Mouse (Mus musculus) layer of hippocampus, adult 8-10 months (tissue): ENCODE data around the gene Knl1. TPM values are rescaled to one million over a fixed set of nuclear protein-coding genes. Genes with fewer than 3 reads are reported as not detected.

Experiments
- total RNA-seq, 4 experiments: library from RNA; stranded (reverse); gene quantifications; 2 replicates each; pipeline ENCODE4 v1.2.4; 2022

Gene Knl1
- total RNA-seq, 4 experiments from 2014 or later: 0.14 to 0.48 (median 0.29) TPM; not detected in 1

Other genes with a start within 250 kb of the Knl1 start
- gene Knstrn, start 233.1 kb upstream of the Knl1 start, total RNA-seq: 1 to 10 TPM; 1.1 to 2.0 (median 1.5) TPM
- 100 to 1,000 TPM in 3 of 4 experiments, 10 to 100 TPM in 1; 98.7 to 127 (median 107) TPM for gene Ivd, start 185.2 kb upstream of the Knl1 start, total RNA-seq
- gene Bahd1, start 146.7 kb upstream of the Knl1 start, total RNA-seq: 10 to 100 TPM; 48.8 to 57.2 (median 54.9) TPM
- gene Chst14, start 120.6 kb upstream of the Knl1 start, total RNA-seq: 1 to 10 TPM; 3.5 to 4.3 (median 3.8) TPM
- 10 to 100 TPM; 45.3 to 60.6 (median 53.9) TPM for gene Ccdc32, start 17.7 kb upstream of the Knl1 start, total RNA-seq
- 1 to 10 TPM; 7.4 to 9.4 (median 9.0) TPM for gene Rpusd2, start 12.3 kb upstream of the Knl1 start, total RNA-seq
- gene Rad51, start 65.7 kb downstream of the Knl1 start, total RNA-seq: 1 to 10 TPM in 1 of 4 experiments, under 1 TPM in 3; 0.71 to 2.1 (median 0.84) TPM
- 10 to 100 TPM; 49.4 to 59.7 (median 52.5) TPM for gene Rmdn3, start 109.9 kb downstream of the Knl1 start, total RNA-seq
- under 1 TPM in 1 of 4 experiments, not detected in 3; 0.57 TPM for gene Gchfr, start 120.7 kb downstream of the Knl1 start, total RNA-seq
- not detected for gene Gm14137, start 127.4 kb downstream of the Knl1 start, total RNA-seq
- gene Zfyve19, start 161.5 kb downstream of the Knl1 start, total RNA-seq: 10 to 100 TPM; 35.8 to 41.5 (median 38.8) TPM
- gene Dnajc17, start 161.7 kb downstream of the Knl1 start, total RNA-seq: 10 to 100 TPM; 17.9 to 22.6 (median 19.9) TPM
- not detected for gene Ppp1r14d, start 182.8 kb downstream of the Knl1 start, total RNA-seq
- gene Spint1, start 190.2 kb downstream of the Knl1 start, total RNA-seq: 1 to 10 TPM; 2.2 to 5.6 (median 2.9) TPM
- 1 to 10 TPM; 8.5 to 10.0 (median 9.7) TPM for gene Rhov, start 224.2 kb downstream of the Knl1 start, total RNA-seq
- gene Vps18, start 241.6 kb downstream of the Knl1 start, total RNA-seq: 10 to 100 TPM; 42.9 to 47.2 (median 45.5) TPM